Mouse (Mus musculus): ENCODE data around the gene Jade3.

DNA sequence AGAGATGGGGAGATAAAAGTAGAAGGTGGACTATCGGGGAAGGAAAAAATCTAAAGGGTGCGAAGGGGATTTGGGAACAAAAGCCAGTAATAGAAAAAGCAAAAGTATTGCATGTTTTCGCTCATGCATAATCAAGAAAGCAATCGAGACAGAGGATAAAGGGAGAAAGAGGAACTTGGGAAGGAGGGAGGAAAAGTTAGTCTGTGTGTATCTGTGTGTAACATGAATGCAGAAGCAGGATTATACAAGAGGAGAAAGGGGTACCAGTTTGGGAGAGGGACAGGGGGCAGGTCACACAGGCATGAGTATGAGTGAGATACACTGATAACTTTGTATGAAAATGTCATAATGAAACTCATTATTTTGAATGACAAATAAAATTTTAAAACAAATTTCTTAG is 14.1 kb upstream of the Jade3 start:
- TF ChIP-seq EP300 (IDR thresholded peaks at IDR 0.05; ENCODE audit: low read depth) = no peak
- no peak for TF ChIP-seq CTCF (IDR thresholded peaks at IDR 0.05; ENCODE audit: low read depth)
